Mouse (Mus musculus): ENCODE results near the gene Psmd3. TPM values are rescaled to one million over a fixed set of nuclear protein-coding genes. Genes with fewer than 3 reads are reported as not detected.
"Not testable (repeated sequence)": the region's sequence is repeated elsewhere in the genome, so short reads cannot be mapped to it uniquely, and the experiment has no call there.

The Psmd3 gene
- 188 and 190 TPM in 2 replicates for polyA plus RNA-seq (2012; rRNA removed)

GRCm38 (mm10) chr11:98681786-98682745 lies at the start of gene Psmd3:
Gene Psmd3 (plus strand): TSS chr11:98682554.
- Histone ChIP-seq H3K4me3 (ENCODE audit: insufficient read depth, low read length) (peak within 1 kb of the TSS; percentile 97), H3K27ac (ENCODE audit: insufficient read depth, low read length) (peak within 1 kb of the TSS; percentile 4; the same call in 1 of the 2 replicates), H3K4me1 (ENCODE audit: control insufficient read depth, insufficient read depth, low read length) (no peaks in the 10 kb centered on the region)
- TF ChIP-seq POLR2A (IDR thresholded peaks at IDR 0.05; ENCODE audit: extremely low read depth, insufficient read depth, low read length) (peak; percentile 81), CTCF (IDR thresholded peaks at IDR 0.05; ENCODE audit: extremely low read depth, insufficient read depth, low read length) (no peak; the same call in 1 of the 2 replicates)

GRCm38 (mm10) chr11:98635312-98635970 lies 46.9 kb upstream of the Psmd3 start:
- H3K27ac ChIP-seq (ENCODE audit: insufficient read depth, low read length); H3K4me1 ChIP-seq (ENCODE audit: control insufficient read depth, insufficient read depth, low read length); H3K4me3 ChIP-seq (ENCODE audit: insufficient read depth, low read length): not testable (repeated sequence)

- TF ChIP-seq CTCF (IDR thresholded peaks at IDR 0.05; ENCODE audit: extremely low read depth, insufficient read depth, low read length) (no peak), POLR2A (IDR thresholded peaks at IDR 0.05; ENCODE audit: extremely low read depth, insufficient read depth, low read length) (no peak)
- no peak overlapping the region for H3K27ac ChIP-seq (ENCODE audit: insufficient read depth, low read length)
- H3K4me1 ChIP-seq (ENCODE audit: control insufficient read depth, insufficient read depth, low read length) = no peaks in the 10 kb centered on the region
- no peak overlapping the region for H3K4me3 ChIP-seq (ENCODE audit: insufficient read depth, low read length)
Observed at GRCm38 (mm10) chr11:98637501-98637900, 44.9 kb upstream of the Psmd3 start.

DNA sequence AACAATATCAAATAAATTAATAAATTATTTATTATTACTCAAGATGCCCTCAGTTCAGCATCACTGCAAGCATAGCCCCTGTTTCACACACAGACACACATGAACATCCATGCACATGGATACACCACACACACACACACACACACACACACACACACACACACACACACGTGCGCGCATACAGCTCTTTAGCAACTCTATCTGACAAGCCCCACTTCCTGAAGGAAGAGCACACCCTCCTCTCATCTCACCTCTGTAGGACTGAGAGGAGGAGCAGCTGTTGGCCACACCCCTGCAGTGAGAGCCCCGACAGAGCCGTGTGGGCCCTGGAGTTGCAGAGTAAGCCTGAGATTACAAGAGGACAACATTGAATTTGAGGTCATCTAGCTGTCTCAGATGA lies 42.3 kb upstream of the Psmd3 start:
- Histone ChIP-seq H3K4me3 (ENCODE audit: insufficient read depth, low read length) (no peak overlapping the region), H3K4me1 (ENCODE audit: control insufficient read depth, insufficient read depth, low read length) (no peaks in the 10 kb centered on the region), H3K27ac (ENCODE audit: insufficient read depth, low read length) (no peak overlapping the region)
- TF ChIP-seq CTCF (IDR thresholded peaks at IDR 0.05; ENCODE audit: extremely low read depth, insufficient read depth, low read length) = no peak
- no peak for TF ChIP-seq POLR2A (IDR thresholded peaks at IDR 0.05; ENCODE audit: extremely low read depth, insufficient read depth, low read length)

DNA sequence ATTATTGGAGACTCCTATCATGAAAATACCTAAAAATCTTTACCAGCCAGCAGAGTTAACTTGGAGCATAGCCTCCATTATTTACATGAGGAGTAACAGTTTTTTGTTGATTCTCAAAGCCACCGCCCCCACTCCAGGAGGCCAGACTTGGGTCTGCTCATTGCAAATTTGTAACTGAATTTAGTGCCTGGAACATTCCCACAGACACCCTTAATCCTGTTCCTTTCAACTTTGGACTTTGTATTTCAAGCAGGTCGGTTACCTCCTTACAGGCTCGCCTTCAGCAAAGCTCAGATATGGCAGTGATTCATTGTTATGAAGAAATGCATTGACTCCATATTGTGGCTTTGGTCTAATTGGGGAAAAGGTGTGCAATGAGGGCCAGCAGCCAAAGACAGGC lies 37.6 kb upstream of the Psmd3 start:
- Histone ChIP-seq H3K4me3 (ENCODE audit: insufficient read depth, low read length) (no peak overlapping the region), H3K27ac (ENCODE audit: insufficient read depth, low read length) (no peak overlapping the region), H3K4me1 (ENCODE audit: control insufficient read depth, insufficient read depth, low read length) (no peaks in the 10 kb centered on the region)
- no peak for TF ChIP-seq CTCF (IDR thresholded peaks at IDR 0.05; ENCODE audit: extremely low read depth, insufficient read depth, low read length)
- TF ChIP-seq POLR2A (IDR thresholded peaks at IDR 0.05; ENCODE audit: extremely low read depth, insufficient read depth, low read length) = no peak

GRCm38 (mm10) chr11:98645946-98646345 lies 36.4 kb upstream of the Psmd3 start:
- TF ChIP-seq POLR2A (IDR thresholded peaks at IDR 0.05; ENCODE audit: extremely low read depth, insufficient read depth, low read length) = no peak
- TF ChIP-seq CTCF (IDR thresholded peaks at IDR 0.05; ENCODE audit: extremely low read depth, insufficient read depth, low read length) = no peak
- Histone ChIP-seq H3K4me1 (ENCODE audit: control insufficient read depth, insufficient read depth, low read length) (no peaks in the 10 kb centered on the region), H3K4me3 (ENCODE audit: insufficient read depth, low read length) (no peak overlapping the region)

GRCm38 (mm10) chr11:98646459-98646858 lies 35.9 kb upstream of the Psmd3 start, which contains the start of gene Gsdma2:
Gene Gsdma2 (plus strand): TSS chr11:98646759.
- Histone ChIP-seq H3K4me3 (ENCODE audit: insufficient read depth, low read length) (no peak within 1 kb of the TSS), H3K27ac (ENCODE audit: insufficient read depth, low read length) (no peak within 1 kb of the TSS), H3K4me1 (ENCODE audit: control insufficient read depth, insufficient read depth, low read length) (no peaks in the 10 kb centered on the region)
- TF ChIP-seq CTCF (IDR thresholded peaks at IDR 0.05; ENCODE audit: extremely low read depth, insufficient read depth, low read length) (no peak), POLR2A (IDR thresholded peaks at IDR 0.05; ENCODE audit: extremely low read depth, insufficient read depth, low read length) (no peak)

More at GRCm38 (mm10) chr11:98645946-98646345, 36.4 kb upstream of the Psmd3 start:
- H3K27ac ChIP-seq (ENCODE audit: insufficient read depth, low read length) = no peak overlapping the region

GRCm38 (mm10) chr11:98655076-98655475 lies 27.3 kb upstream of the Psmd3 start:
- TF ChIP-seq CTCF (IDR thresholded peaks at IDR 0.05; ENCODE audit: extremely low read depth, insufficient read depth, low read length) = peak; percentile 48
- not testable (repeated sequence) for H3K4me3 ChIP-seq (ENCODE audit: insufficient read depth, low read length); H3K27ac ChIP-seq (ENCODE audit: insufficient read depth, low read length); H3K4me1 ChIP-seq (ENCODE audit: control insufficient read depth, insufficient read depth, low read length)

DNA sequence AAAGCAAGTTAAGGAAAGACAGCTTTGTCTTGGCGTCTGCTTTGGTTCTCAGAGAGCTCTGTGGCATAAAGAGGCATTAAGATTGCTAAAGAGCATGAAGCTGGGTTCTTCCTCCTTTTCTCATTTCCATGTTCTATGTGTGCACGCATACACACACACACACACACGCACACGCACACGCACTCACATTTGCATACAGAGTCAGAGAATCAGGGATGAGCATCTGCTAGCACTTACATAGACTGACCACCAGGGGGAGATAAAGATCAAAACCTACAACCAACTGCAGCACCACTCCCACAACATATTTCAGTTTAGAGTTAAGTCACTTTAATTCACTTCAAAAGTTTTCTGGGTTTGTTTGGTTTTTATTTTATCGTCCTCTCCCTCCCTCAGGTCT lies 21.8 kb upstream of the Psmd3 start:
- Histone ChIP-seq H3K4me3 (ENCODE audit: insufficient read depth, low read length) (no peak overlapping the region), H3K27ac (ENCODE audit: insufficient read depth, low read length) (no peak overlapping the region), H3K4me1 (ENCODE audit: control insufficient read depth, insufficient read depth, low read length) (no peaks in the 10 kb centered on the region)
- peak; percentile 64 for TF ChIP-seq CTCF (IDR thresholded peaks at IDR 0.05; ENCODE audit: extremely low read depth, insufficient read depth, low read length)
- no peak for TF ChIP-seq POLR2A (IDR thresholded peaks at IDR 0.05; ENCODE audit: extremely low read depth, insufficient read depth, low read length)

GRCm38 (mm10) chr11:98664091-98664490 lies 18.3 kb upstream of the Psmd3 start, which contains the start of gene Gsdma:
Gene Gsdma (plus strand): TSS chr11:98664351.
- H3K4me1 ChIP-seq (ENCODE audit: control insufficient read depth, insufficient read depth, low read length) = no peaks in the 10 kb centered on the region
- H3K27ac ChIP-seq (ENCODE audit: insufficient read depth, low read length) = no peak within 1 kb of the TSS
- TF ChIP-seq POLR2A (IDR thresholded peaks at IDR 0.05; ENCODE audit: extremely low read depth, insufficient read depth, low read length) (no peak), CTCF (IDR thresholded peaks at IDR 0.05; ENCODE audit: extremely low read depth, insufficient read depth, low read length) (no peak)
- no peak within 1 kb of the TSS for H3K4me3 ChIP-seq (ENCODE audit: insufficient read depth, low read length)
